Mouse (Mus musculus) brain, embryonic 14.5 days (tissue): ENCODE measurements around the gene Tapbp. TPM values are rescaled to one million over a fixed set of nuclear protein-coding genes. Genes with fewer than 3 reads are reported as not detected.
"Not testable (repeated sequence)": the region's sequence is repeated elsewhere in the genome, so short reads cannot be mapped to it uniquely, and the experiment has no call there.

ENCODE experiments used
- DNase-seq: peaks from one replicate; pipeline ENCODE4 v3.0.0-alpha.2; 2011; ENCODE audit warnings: low read depth
- CTCF ChIP-seq: fragments of 200-500 bp; IDR thresholded peaks from 2 replicates; pipeline ENCODE4 v1.5.1; 2012; ENCODE audit warnings: inconsistent platforms, mild to moderate bottlenecking, moderate library complexity, borderline replicate concordance; ENCODE audit not compliant: insufficient read depth, insufficient read length; ENCODE audit errors: extremely low read depth
- POLR2A ChIP-seq: fragments of 200-500 bp; IDR thresholded peaks from 2 replicates; pipeline ENCODE4 v1.6.1; 2012; ENCODE audit warnings: mild to moderate bottlenecking, inconsistent platforms, borderline replicate concordance; ENCODE audit not compliant: poor library complexity, insufficient read depth, insufficient read length, severe bottlenecking; ENCODE audit errors: extremely low read depth
- polyA plus RNA-seq: library from polyadenylated mRNA; depleted of rRNA; stranded (reverse); fragments of >200 nt; gene quantifications from 2 replicates; pipeline ENCODE4 v1.2.3, GENCODE M21; 2012

The Tapbp gene
- polyA plus RNA-seq, 1 experiment = 22.8 TPM

DNA sequence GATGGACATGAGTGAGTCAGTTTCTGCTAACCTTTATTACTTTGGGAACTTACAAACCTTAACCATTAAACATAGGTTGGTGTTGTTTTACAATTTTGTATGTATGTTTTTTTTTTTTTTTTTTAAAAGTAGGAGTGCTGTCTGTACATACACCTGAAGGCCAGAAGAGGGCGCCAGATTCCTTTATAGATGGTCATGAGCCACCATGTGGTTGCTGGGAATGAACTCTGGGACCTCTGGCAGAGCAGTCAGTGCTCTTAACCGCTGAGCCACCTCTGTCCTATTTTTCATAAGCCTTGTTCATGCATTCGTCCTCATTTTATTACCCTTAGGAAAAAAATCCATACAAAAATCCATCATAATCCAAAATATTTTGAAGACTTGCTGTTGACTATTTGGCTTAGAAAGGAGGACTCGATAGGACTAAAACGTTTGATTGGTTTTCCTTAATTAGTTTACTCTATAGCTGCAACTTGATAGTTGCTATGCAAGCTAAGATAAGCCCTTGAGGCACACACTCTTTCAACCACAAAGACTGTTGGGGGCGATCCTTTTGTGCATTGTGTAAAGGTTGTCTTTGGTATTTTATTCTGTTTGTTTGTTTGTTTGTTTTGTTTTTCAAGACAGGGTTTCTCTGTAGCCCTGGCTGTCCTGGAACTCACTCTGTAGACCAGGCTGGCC is 18.4 kb upstream of the Tapbp start:
- TF ChIP-seq CTCF (peak; percentile 54; the same call in 1 of the 2 replicates), POLR2A (no peak)
- DNase-seq = peak; percentile 69

GRCm38 (mm10) chr17:33898193-33898592 is 17.5 kb upstream of the Tapbp start:
- not testable (repeated sequence) for DNase-seq

GRCm38 (mm10) chr17:33899642-33900041 is 16.1 kb upstream of the Tapbp start:
- no peak for DNase-seq
- TF ChIP-seq CTCF = no peak
- no peak for TF ChIP-seq POLR2A

GRCm38 (mm10) chr17:33900281-33900988 is 15.3 kb upstream of the Tapbp start:
- no peak for DNase-seq
- TF ChIP-seq POLR2A (no peak), CTCF (no peak)

GRCm38 (mm10) chr17:33900989-33901314 is 14.7 kb upstream of the Tapbp start:
- TF ChIP-seq CTCF = no peak
- TF ChIP-seq POLR2A = no peak
- no peak for DNase-seq

GRCm38 (mm10) chr17:33901653-33902052 is 14.0 kb upstream of the Tapbp start:
- TF ChIP-seq POLR2A (no peak), CTCF (no peak)

DNA sequence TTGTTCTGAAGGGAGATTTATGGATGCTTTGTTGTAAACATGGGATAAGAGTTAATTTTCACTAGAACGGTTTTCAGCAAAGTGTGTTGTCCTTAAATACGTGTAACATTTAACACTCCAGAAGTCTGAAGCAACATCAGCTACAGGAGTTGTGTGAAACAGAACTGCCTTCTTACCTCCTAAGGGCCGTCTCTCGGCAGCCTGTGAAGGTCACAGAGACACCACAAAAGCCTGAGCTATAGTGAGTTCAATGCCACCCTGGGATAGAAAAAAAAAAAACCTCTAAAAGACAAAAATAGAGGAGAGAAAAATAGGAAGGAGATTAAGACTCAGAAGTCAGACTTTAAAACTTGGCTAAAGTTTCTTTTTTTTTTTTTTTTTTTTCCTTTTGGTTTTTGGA is 13.6 kb upstream of the Tapbp start:
- no peak for DNase-seq
- TF ChIP-seq POLR2A (no peak), CTCF (no peak)

More at GRCm38 (mm10) chr17:33901653-33902052, 14.0 kb upstream of the Tapbp start:
- DNase-seq = no peak

- TF ChIP-seq CTCF (no peak), POLR2A (no peak)
- DNase-seq = no peak
Observed at GRCm38 (mm10) chr17:33902491-33902890, 13.2 kb upstream of the Tapbp start.

DNA sequence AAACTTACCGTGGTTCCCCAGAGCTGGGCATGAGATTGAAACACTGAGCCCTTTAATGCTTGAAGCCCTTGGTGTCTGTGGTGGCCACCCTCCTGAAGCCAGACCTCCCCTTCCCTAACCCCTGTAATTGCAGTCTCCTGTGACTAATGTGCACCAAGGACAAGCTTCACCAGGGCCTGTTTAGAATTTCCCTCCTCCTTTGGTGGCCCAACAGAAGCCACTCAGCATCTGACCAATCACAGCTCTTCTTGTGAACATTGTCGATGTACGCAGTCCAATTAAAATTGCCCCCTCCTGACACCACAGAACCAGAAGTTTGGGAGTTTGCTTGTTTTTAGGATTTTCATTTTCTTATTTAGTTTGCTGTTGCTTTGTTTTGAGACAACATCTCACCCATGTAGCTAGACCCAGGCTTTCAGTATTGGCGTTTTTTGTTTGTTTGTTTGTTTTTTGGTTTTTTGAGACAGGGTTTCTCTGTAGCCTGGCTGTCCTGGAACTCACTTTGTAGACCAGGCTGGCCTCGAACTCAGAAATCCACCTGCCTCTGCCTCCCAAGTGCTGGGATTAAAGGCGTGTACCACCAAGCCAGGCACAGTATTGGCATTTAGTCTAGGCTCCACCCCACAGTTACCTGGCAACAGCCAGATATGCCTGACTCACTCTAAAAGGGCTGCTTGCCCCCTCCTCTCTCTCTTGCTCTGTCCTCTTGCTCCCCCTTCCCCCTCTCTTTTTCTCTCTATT is 11.6 kb upstream of the Tapbp start:
- not testable (repeated sequence) for DNase-seq

GRCm38 (mm10) chr17:33904835-33905234 is 10.9 kb upstream of the Tapbp start, which contains the start of gene Platr17:
Platr17 (plus strand) TSS chr17:33905135.
- not testable (repeated sequence) for DNase-seq

DNA sequence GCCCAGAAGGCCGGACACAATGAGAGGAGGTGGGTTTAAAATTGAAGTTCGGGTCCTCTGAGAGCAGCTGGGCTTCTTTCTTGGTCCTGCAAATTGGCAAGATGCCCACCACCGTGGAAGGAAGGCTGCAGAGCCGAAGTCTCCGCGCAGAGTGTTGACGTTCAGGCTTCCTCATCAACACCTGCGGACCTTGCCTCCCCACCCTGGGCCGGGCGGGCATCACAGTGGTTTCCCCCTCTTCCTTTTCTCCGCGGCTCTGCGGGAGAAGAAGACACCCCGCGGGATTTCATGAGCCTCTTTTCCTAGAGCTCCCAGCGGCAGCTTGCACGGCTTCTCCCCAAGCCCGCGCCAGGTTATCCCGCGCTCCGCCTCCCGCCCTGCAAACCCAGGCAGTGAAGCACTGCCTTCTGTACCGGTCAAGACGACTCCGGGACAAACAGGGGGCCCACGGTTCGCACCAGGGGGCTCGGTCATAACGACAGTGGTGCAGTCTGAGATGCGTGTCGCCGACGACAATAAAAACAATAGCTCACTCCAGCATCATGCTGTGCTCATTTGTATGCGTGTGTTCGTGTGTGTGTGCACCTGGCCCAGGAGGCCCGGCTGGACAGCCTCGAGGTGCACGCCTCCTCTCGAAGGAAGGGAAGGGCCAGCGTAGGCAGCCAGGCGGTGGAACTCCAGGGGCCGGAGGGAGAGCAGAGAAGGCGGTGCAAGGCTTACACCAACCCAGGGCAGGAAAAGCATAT is 7.2 kb upstream of the Tapbp start:
- no peak for TF ChIP-seq POLR2A
- TF ChIP-seq CTCF = no peak
- peak; percentile 76 for DNase-seq

DNA sequence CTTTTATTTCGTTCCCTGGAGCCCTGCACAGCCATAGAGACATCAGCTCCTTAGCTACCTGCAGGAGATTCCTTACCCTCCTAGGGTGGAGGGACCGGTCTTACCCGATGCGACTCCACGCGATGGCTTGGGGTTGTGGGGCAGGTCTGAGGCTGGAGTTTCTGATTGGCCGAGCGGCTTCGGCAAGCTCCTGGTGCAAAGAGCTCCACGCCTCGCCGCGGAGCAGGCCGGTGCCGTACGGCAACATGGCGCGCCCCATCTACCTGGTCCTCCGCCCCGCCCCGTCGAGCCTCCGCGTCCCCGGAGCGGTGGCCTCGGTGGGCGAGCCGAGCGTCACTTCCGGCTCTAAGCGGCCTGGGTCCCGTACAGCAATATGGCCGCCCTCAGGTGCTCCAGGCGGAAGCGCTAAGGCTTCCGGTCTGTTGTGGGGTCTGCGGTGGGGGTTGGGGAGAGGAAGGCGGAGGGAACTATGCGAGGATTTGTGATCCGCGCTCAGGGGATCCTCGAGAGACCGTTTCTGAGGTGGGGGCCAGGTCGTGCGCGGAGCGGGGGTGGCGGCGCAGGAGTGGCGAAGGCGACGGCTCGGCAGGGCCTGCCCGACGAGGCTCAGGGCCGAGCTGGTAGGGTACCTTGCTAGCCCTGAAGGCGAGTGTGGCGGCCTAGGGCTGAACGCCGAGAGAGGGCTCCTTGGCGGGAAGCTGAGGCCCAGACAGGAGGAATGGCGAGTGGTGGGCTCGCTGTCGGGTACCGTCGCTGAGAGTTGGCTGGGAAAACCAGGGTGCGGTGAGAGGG is 6.4 kb upstream of the Tapbp start, which contains the start of gene Daxx:
TSS of gene Daxx (plus strand) at position 338 of the 792 bp plus-strand sequence.
- peak; percentile 61; the same call in 1 of the 2 replicates for TF ChIP-seq POLR2A
- no peak for TF ChIP-seq CTCF

More for the DNA sequence above, 6.4 kb upstream of the Tapbp start, which contains the start of gene Daxx:
- peak; percentile 100 for DNase-seq
